Mouse (Mus musculus) forebrain, embryonic 15.5 days (tissue): ENCODE measurements around the gene Gm38392. TPM values are rescaled to one million over a fixed set of nuclear protein-coding genes. Genes with fewer than 3 reads are reported as not detected.

Source experiments
- ATAC-seq: fragments of 200-750 bp; cut with Nextera tagmentation; replicated peaks from 2 replicates; pipeline ENCODE4 v1.8.0; 2017; ENCODE audit warnings: mild to moderate bottlenecking, moderate TSS enrichment, moderate library complexity
- H3K27ac ChIP-seq: fragments of 300-500 bp; sonication (generic); replicated peaks from 2 replicates; pipeline ENCODE4 v1.5.1; 2015; ENCODE audit warnings: mild to moderate bottlenecking, inconsistent platforms
- H3K27me3 ChIP-seq: fragments of 300-500 bp; sonication (generic); 2 replicates; pipeline ENCODE4 v1.6.1; 2015; ENCODE audit warnings: inconsistent platforms
- H3K36me3 ChIP-seq: fragments of 300-500 bp; sonication (generic); 2 replicates; pipeline ENCODE4 v1.6.1; 2015; ENCODE audit warnings: mild to moderate bottlenecking, inconsistent platforms
- H3K4me1 ChIP-seq: fragments of 300-500 bp; sonication (generic); 2 replicates; pipeline ENCODE4 v1.6.1; 2015; ENCODE audit warnings: inconsistent platforms
- H3K4me2 ChIP-seq: fragments of 300-500 bp; sonication (generic); replicated peaks from 2 replicates; pipeline ENCODE4 v1.6.1; 2015; ENCODE audit warnings: mild to moderate bottlenecking, inconsistent platforms
- H3K4me3 ChIP-seq: fragments of 300-500 bp; sonication (generic); 2 replicates; pipeline ENCODE4 v1.5.1; 2015; ENCODE audit warnings: mild to moderate bottlenecking, inconsistent platforms
- H3K9ac ChIP-seq: fragments of 300-500 bp; sonication (generic); replicated peaks from 2 replicates; pipeline ENCODE4 v1.6.1; 2015; ENCODE audit warnings: mild to moderate bottlenecking, inconsistent platforms
- H3K9me3 ChIP-seq: fragments of 300-500 bp; sonication (generic); 2 replicates; pipeline ENCODE4 v1.6.1; 2016; ENCODE audit warnings: inconsistent platforms
- WGBS: fragments of 180-500 bp; shearing (Covaris S2); methylation state at CpG from one replicate; pipeline ENCODE4 v1.1.7; 2015; ENCODE audit warnings: mixed read lengths; 5-methylcytosine and 5-hydroxymethylcytosine counted together
- polyA plus RNA-seq: library from polyadenylated mRNA; unstranded; fragments of >200 nt; fragmentation: Nextera tagmentation; extraction: Ambion mirVana; gene quantifications from 2 replicates; pipeline ENCODE4 v1.2.1, GENCODE M21; 2015

The Gm38392 gene
- polyA plus RNA-seq, 1 experiment from 2014 or later, result not detected

- Histone ChIP-seq H3K27ac (peak overlapping the region; percentile 99), H3K9me3 (no peaks in the 10 kb centered on the region), H3K4me2 (no peak overlapping the region), H3K27me3 (no peaks in the 10 kb centered on the region), H3K36me3 (peaks cover 31% of the 10 kb centered on the region), H3K4me3 (no peak overlapping the region), H3K9ac (no peak overlapping the region), H3K4me1 (peaks cover 92% of the 10 kb centered on the region)
- 12% methylated on average over 7 of the region's 7 CpGs for WGBS
- ATAC-seq, result peak; percentile 62
These were observed 54.7 kb downstream of the Gm38392 start for GRCm38 (mm10) chr3:88232301-88232702.

- Histone ChIP-seq H3K4me1 (peaks cover 92% of the 10 kb centered on the region), H3K9ac (peak overlapping the region; percentile 20), H3K27ac (peak overlapping the region; percentile 99), H3K4me2 (no peak overlapping the region), H3K4me3 (no peak overlapping the region), H3K9me3 (no peaks in the 10 kb centered on the region), H3K36me3 (peaks cover 41% of the 10 kb centered on the region), H3K27me3 (no peaks in the 10 kb centered on the region)
- ATAC-seq, result peak; percentile 78
- 17% methylated on average over 1 of the region's 1 CpGs for WGBS
These were observed 55.9 kb downstream of the Gm38392 start for GRCm38 (mm10) chr3:88231061-88231641.

- ATAC-seq, result no peak
- Histone ChIP-seq H3K9ac (peak overlapping the region; percentile 16; the same call in 1 of the 2 replicates), H3K4me3 (no peak overlapping the region), H3K9me3 (no peaks in the 10 kb centered on the region), H3K27me3 (no peaks in the 10 kb centered on the region), H3K27ac (peak overlapping the region; percentile 99), H3K4me2 (no peak overlapping the region), H3K36me3 (peaks cover 48% of the 10 kb centered on the region), H3K4me1 (peaks cover 93% of the 10 kb centered on the region)
- 26% methylated on average over 17 of the region's 17 CpGs for WGBS
These were observed 56.6 kb downstream of the Gm38392 start for GRCm38 (mm10) chr3:88230262-88231047.

GRCm38 (mm10) chr3:88229526-88229925 lies 57.5 kb downstream of the Gm38392 start:
- Histone ChIP-seq H3K4me3 (no peak overlapping the region), H3K9me3 (no peaks in the 10 kb centered on the region), H3K4me1 (peaks cover 99% of the 10 kb centered on the region), H3K4me2 (no peak overlapping the region), H3K27me3 (no peaks in the 10 kb centered on the region), H3K27ac (peak overlapping the region; percentile 99), H3K36me3 (peaks cover 58% of the 10 kb centered on the region), H3K9ac (no peak overlapping the region)
- ATAC-seq, result no peak
- WGBS, result 29% methylated on average over 6 of the region's 6 CpGs

- no peak for ATAC-seq
- Histone ChIP-seq H3K4me3 (no peak overlapping the region), H3K9me3 (no peaks in the 10 kb centered on the region), H3K36me3 (peaks cover 63% of the 10 kb centered on the region), H3K27ac (peak overlapping the region; percentile 99), H3K27me3 (no peaks in the 10 kb centered on the region), H3K9ac (peak overlapping the region; percentile 42), H3K4me2 (0 out of 2 replicates have a peak overlapping the region, but pooled peaks have one; percentile 4), H3K4me1 (peaks cover 99% of the 10 kb centered on the region)
- 35% methylated on average over 4 of the region's 4 CpGs for WGBS
These were observed 58.1 kb downstream of the Gm38392 start for GRCm38 (mm10) chr3:88228906-88229305.

GRCm38 (mm10) chr3:88227976-88228375 lies 59.0 kb downstream of the Gm38392 start:
- Histone ChIP-seq H3K4me2 (peak overlapping the region; percentile 18), H3K9ac (0 out of 2 replicates have a peak overlapping the region, but pooled peaks have one; percentile 42), H3K4me1 (peaks cover 99% of the 10 kb centered on the region), H3K27me3 (no peaks in the 10 kb centered on the region), H3K27ac (peak overlapping the region; percentile 99), H3K36me3 (peaks cover 72% of the 10 kb centered on the region), H3K4me3 (no peak overlapping the region), H3K9me3 (no peaks in the 10 kb centered on the region)
- WGBS, result 17% methylated on average over 6 of the region's 6 CpGs
- ATAC-seq, result peak; percentile 34

GRCm38 (mm10) chr3:88227260-88227659 lies 59.8 kb downstream of the Gm38392 start:
- no peaks in the 10 kb centered on the region for H3K27me3 ChIP-seq
- H3K27ac ChIP-seq, result peak overlapping the region; percentile 99
- peaks cover 99% of the 10 kb centered on the region for H3K4me1 ChIP-seq
- H3K9me3 ChIP-seq, result no peaks in the 10 kb centered on the region
- 0 out of 2 replicates have a peak overlapping the region, but pooled peaks have one; percentile 42 for H3K9ac ChIP-seq
- peak overlapping the region; percentile 18 for H3K4me2 ChIP-seq
- no peak for ATAC-seq
- no peak overlapping the region for H3K4me3 ChIP-seq
- H3K36me3 ChIP-seq, result peaks cover 75% of the 10 kb centered on the region
- WGBS, result 22% methylated on average over 4 of the region's 4 CpGs

GRCm38 (mm10) chr3:88226101-88226845 lies 60.7 kb downstream of the Gm38392 start:
- WGBS, result 31% methylated on average over 10 of the region's 10 CpGs
- Histone ChIP-seq H3K4me1 (peaks cover 99% of the 10 kb centered on the region), H3K4me2 (0 out of 2 replicates have a peak overlapping the region, but pooled peaks have one; percentile 1), H3K9ac (peak overlapping the region; percentile 27), H3K36me3 (peaks cover 75% of the 10 kb centered on the region), H3K9me3 (no peaks in the 10 kb centered on the region), H3K4me3 (no peak overlapping the region), H3K27me3 (no peaks in the 10 kb centered on the region), H3K27ac (peak overlapping the region; percentile 99)
- 0 out of 2 replicates have a peak, but pooled peaks have one; percentile 17 for ATAC-seq

- no peaks in the 10 kb centered on the region for H3K27me3 ChIP-seq
- H3K27ac ChIP-seq, result peak overlapping the region; percentile 99
- WGBS, result 46% methylated on average over 2 of the region's 2 CpGs
- peak overlapping the region; percentile 22; the same call in 1 of the 2 replicates for H3K9ac ChIP-seq
- ATAC-seq, result no peak
- H3K36me3 ChIP-seq, result peaks cover 72% of the 10 kb centered on the region
- no peaks in the 10 kb centered on the region for H3K9me3 ChIP-seq
- H3K4me2 ChIP-seq, result peak overlapping the region; percentile 19
- peaks cover 99% of the 10 kb centered on the region for H3K4me1 ChIP-seq
- H3K4me3 ChIP-seq, result no peak overlapping the region
These were observed 62.1 kb downstream of the Gm38392 start for GRCm38 (mm10) chr3:88224929-88225328.

- 18% methylated on average over 6 of the region's 6 CpGs for WGBS
- Histone ChIP-seq H3K9me3 (no peaks in the 10 kb centered on the region), H3K9ac (peak overlapping the region; percentile 32), H3K4me3 (peak overlapping the region; percentile 12), H3K27me3 (no peaks in the 10 kb centered on the region), H3K27ac (peak overlapping the region; percentile 99), H3K36me3 (peaks cover 54% of the 10 kb centered on the region), H3K4me2 (peak overlapping the region; percentile 96), H3K4me1 (peaks cover 97% of the 10 kb centered on the region)
- peak; percentile 17 for ATAC-seq
These were observed 64.6 kb downstream of the Gm38392 start for GRCm38 (mm10) chr3:88222446-88222845.

- peak; percentile 81 for ATAC-seq
- peaks cover 48% of the 10 kb centered on the region for H3K36me3 ChIP-seq
- H3K9me3 ChIP-seq, result no peaks in the 10 kb centered on the region
- peaks cover 94% of the 10 kb centered on the region for H3K4me1 ChIP-seq
- WGBS, result 9% methylated on average over 12 of the region's 12 CpGs
- H3K27ac ChIP-seq, result peak overlapping the region; percentile 99
- H3K9ac ChIP-seq, result peak overlapping the region; percentile 93
- H3K4me2 ChIP-seq, result peak overlapping the region; percentile 96
- H3K4me3 ChIP-seq, result peak overlapping the region; percentile 82
- no peaks in the 10 kb centered on the region for H3K27me3 ChIP-seq
These were observed 65.3 kb downstream of the Gm38392 start for GRCm38 (mm10) chr3:88221519-88222390.
